In genomic region chr9:46178595-46178994, GRCm38 (mm10) we compare ENCODE assay signal across 15 mouse cellular contexts. TPM values are rescaled to one million over a fixed set of nuclear protein-coding genes. Genes with fewer than 3 reads are reported as not detected.
"Had no signal": no experiment of that assay in that cellular context is flagged by ENCODE, and none has a peak within 500 bp of the region (broad histone marks: within the 10 kb centered on the region; RNA-seq: fewer than 3 reads in every experiment).

No protein-coding gene starts in this region.

- H3K4me1 ChIP-seq: midbrain, embryonic 12.5 days had no signal

- H3K27me3 ChIP-seq: limb, embryonic 15.5 days; liver, embryonic 13.5 days; lung, embryonic 15.5 days; midbrain, embryonic 12.5 days had no signal

- H3K4me2 ChIP-seq: limb, embryonic 15.5 days; liver, embryonic 13.5 days; lung, embryonic 15.5 days; midbrain, embryonic 12.5 days had no signal

- H3K9me3 ChIP-seq: limb, embryonic 15.5 days; liver, embryonic 13.5 days; lung, embryonic 15.5 days; midbrain, embryonic 12.5 days had no signal

- H3K9ac ChIP-seq: limb, embryonic 15.5 days; liver, embryonic 13.5 days; liver, postnatal 0 days; lung, embryonic 15.5 days; midbrain, embryonic 12.5 days had no signal

- H3K27ac ChIP-seq: kidney, postnatal 0 days; limb, embryonic 15.5 days; liver, embryonic 13.5 days; lung, embryonic 15.5 days; midbrain, embryonic 12.5 days had no signal

- DNase-seq: kidney, postnatal 36 days; layer of hippocampus, adult 9-11 months; layer of hippocampus, postnatal 36 days; liver, embryonic 13.5 days; liver, postnatal 0 days; lung, postnatal 14 days; right cerebral cortex, adult 18-20 months; right cerebral cortex, postnatal 25 days had no signal

- H3K4me3 ChIP-seq: limb, embryonic 15.5 days; liver, embryonic 13.5 days; lung, embryonic 15.5 days; midbrain, embryonic 12.5 days had no signal

- ATAC-seq: liver, postnatal 0 days had no signal

RNA-seq across cellular contexts. Expression of gene Apoc3, which starts 56.8 kb away (rescaled TPM):
- polyA plus RNA-seq: limb, embryonic 11.5 days; limb, embryonic 15.5 days; lung, embryonic 15.5 days; midbrain, embryonic 12.5 days; midbrain, postnatal 0 days; neural tube, embryonic 14.5 days had no signal
